In genomic region chr10:29362197-29362900, GRCm38 (mm10) we compare ENCODE assay signal across 7 mouse cellular contexts. TPM values are rescaled to one million over a fixed set of nuclear protein-coding genes. Genes with fewer than 3 reads are reported as not detected.
DNase-seq lines count a peak whose midpoint lies in the region; ATAC-seq and TF ChIP-seq lines count a peak whose summit lies in the region.

Gene Rnf146, minus strand, starts transcription at chr10:29362442.

- WGBS in forebrain, embryonic 10.5 days, result 12% methylated on average over 15 of the region's 15 CpGs
- WGBS in liver, embryonic 12.5 days (ENCODE audit: insufficient replicate concordance), result 5% methylated on average over 15 of the region's 15 CpGs
- WGBS in stomach, embryonic 14.5 days, result 8% methylated on average over 15 of the region's 15 CpGs

- H3K9me3 ChIP-seq in E14TG2a.4 (ENCODE audit: low read length), result no peaks in the 10 kb centered on the region
- no peaks in the 10 kb centered on the region for H3K9me3 ChIP-seq in forebrain, embryonic 10.5 days
- no peaks in the 10 kb centered on the region for H3K9me3 ChIP-seq in liver, embryonic 12.5 days (replicated peaks)
- no peaks in the 10 kb centered on the region for H3K9me3 ChIP-seq in stomach, embryonic 14.5 days (ENCODE audit: control insufficient read depth, low read depth, low read length)

- peak within 1 kb of the TSS; percentile 99 for H3K27ac ChIP-seq in forebrain, embryonic 10.5 days
- H3K27ac ChIP-seq in liver, embryonic 12.5 days, result peak within 1 kb of the TSS; percentile 97
- H3K27ac ChIP-seq in stomach, embryonic 14.5 days (ENCODE audit: low read length), result peak within 1 kb of the TSS; percentile 97

- H3K4me2 ChIP-seq in liver, embryonic 12.5 days, result peak within 1 kb of the TSS; percentile 85
- H3K4me2 ChIP-seq in stomach, embryonic 14.5 days (replicated peaks; ENCODE audit: low read depth, low read length), result peak within 1 kb of the TSS; percentile 62

- peak within 1 kb of the TSS; percentile 90 for H3K9ac ChIP-seq in liver, embryonic 12.5 days
- H3K9ac ChIP-seq in stomach, embryonic 14.5 days (replicated peaks; ENCODE audit: low read depth, low read length), result peak within 1 kb of the TSS; percentile 90

- H3K4me1 ChIP-seq in E14TG2a.4 (replicated peaks; ENCODE audit: low read depth, low read length), result peaks cover 26% of the 10 kb centered on the region
- H3K4me1 ChIP-seq in forebrain, embryonic 10.5 days, result peaks cover 26% of the 10 kb centered on the region
- H3K4me1 ChIP-seq in liver, embryonic 12.5 days, result peaks cover 26% of the 10 kb centered on the region
- H3K4me1 ChIP-seq in stomach, embryonic 14.5 days (ENCODE audit: control insufficient read depth, insufficient read depth, low read length), result peaks cover 2% of the 10 kb centered on the region; the same call in 1 of the 2 replicates

- ATAC-seq in hematopoietic stem cell, adult 5-6 weeks (replicated peaks in 1 of 2; ENCODE audit: insufficient read depth in 1 of 2, low FRiP score in 2 of 2, low TSS enrichment in 1 of 2, low read depth in 1 of 2, poor library complexity in 2 of 2, severe bottlenecking in 2 of 2), result peak in 1 of 2 experiments; percentile 38; a peak in 3 of 4 replicates
- no peak for ATAC-seq in liver, embryonic 12.5 days
- no peak; the same call in 1 of the 2 replicates for ATAC-seq in stomach, embryonic 14.5 days (ENCODE audit: insufficient number of reproducible peaks, insufficient read depth, low FRiP score, low read depth)

- H3K36me3 ChIP-seq in C2C12 (ENCODE audit: control insufficient read depth, insufficient read depth) (peaks cover 12% of the 10 kb centered on the region), E14TG2a.4 (ENCODE audit: insufficient read depth, low read length) (no peaks in the 10 kb centered on the region)
- H3K36me3 ChIP-seq in forebrain, embryonic 10.5 days (replicated peaks), result no peaks in the 10 kb centered on the region
- no peaks in the 10 kb centered on the region for H3K36me3 ChIP-seq in liver, embryonic 12.5 days
- H3K36me3 ChIP-seq in stomach, embryonic 14.5 days (ENCODE audit: control insufficient read depth, insufficient read depth, low read length), result no peaks in the 10 kb centered on the region

- H3K4me3 ChIP-seq in C2C12 (ENCODE audit: insufficient read depth, poor library complexity, severe bottlenecking) (peak within 1 kb of the TSS; percentile 78), E14TG2a.4 (replicated peaks; ENCODE audit: low read length) (peak within 1 kb of the TSS; percentile 91)
- H3K4me3 ChIP-seq in forebrain, embryonic 10.5 days, result peak within 1 kb of the TSS; percentile 93
- H3K4me3 ChIP-seq in liver, embryonic 12.5 days, result peak within 1 kb of the TSS; percentile 86
- peak within 1 kb of the TSS; percentile 91 for H3K4me3 ChIP-seq in stomach, embryonic 14.5 days (ENCODE audit: low read depth, low read length)

- H3K79me2 ChIP-seq in C2C12 (ENCODE audit: control insufficient read depth, insufficient read depth), result peaks cover 43% of the 10 kb centered on the region

- H3K27me3 ChIP-seq in C2C12 (ENCODE audit: control insufficient read depth, insufficient read depth, insufficient read length), result no peaks in the 10 kb centered on the region
- H3K27me3 ChIP-seq in E14TG2a.4 (ENCODE audit: insufficient read depth, low read length), result no peaks in the 10 kb centered on the region
- H3K27me3 ChIP-seq in forebrain, embryonic 10.5 days (ENCODE audit: poor library complexity, severe bottlenecking), result no peaks in the 10 kb centered on the region
- no peaks in the 10 kb centered on the region for H3K27me3 ChIP-seq in liver, embryonic 12.5 days (replicated peaks)
- H3K27me3 ChIP-seq in stomach, embryonic 14.5 days (ENCODE audit: control insufficient read depth, insufficient read depth, low read length), result no peaks in the 10 kb centered on the region

- H3ac ChIP-seq in C2C12 (ENCODE audit: control insufficient read depth, insufficient read length, low read depth), result peak within 1 kb of the TSS; percentile 100

- no peak for DNase-seq in forebrain, embryonic 10.5 days (ENCODE audit: extremely low spot score, low spot score)
- no peak for DNase-seq in cerebellum, adult 18-20 months

- TF ChIP-seq CTCF in C2C12 (IDR thresholded peaks at IDR 0.05; ENCODE audit: control insufficient read depth, insufficient read depth, insufficient read length) (no peak), E14TG2a.4 (conservative IDR thresholded peaks at IDR 0.05; ENCODE audit: low read length) (no peak)

- H3K79me3 ChIP-seq in C2C12 (ENCODE audit: low read depth), result peaks cover 40% of the 10 kb centered on the region

TF ChIP-seq in C2C12, 6 proteins besides CTCF, POLR2A, EP300 and RAD21:
- no peak for TF ChIP-seq USF1 (IDR thresholded peaks at IDR 0.05; ENCODE audit: low read depth)

RNA-seq across cellular contexts. Expression of gene Rnf146, which starts in this region (rescaled TPM):
- 15.9 TPM for polyA plus RNA-seq in C2C12 (2012; fragmentation: generic; extraction: Trizol)
- 49.2 and 50.1 TPM in 2 replicates for polyA plus RNA-seq in forebrain, embryonic 10.5 days (2016; fragmentation: Nextera tagmentation; extraction: Ambion mirVana)
- total RNA-seq in hematopoietic stem cell, adult 5-6 weeks (2017), result 81.9 and 82.3 TPM in 2 replicates
- 17.5 and 18.7 TPM in 2 replicates for polyA plus RNA-seq in liver, embryonic 12.5 days (2016; fragmentation: Nextera tagmentation; extraction: Ambion mirVana)
- polyA plus RNA-seq in stomach, embryonic 14.5 days (2014; fragmentation: Nextera tagmentation; extraction: Ambion mirVana), result 35.1 and 36.8 TPM in 2 replicates
